Mouse (Mus musculus) heart, postnatal 36 days (tissue): Measurements from ENCODE around the gene Nrn1l. TPM values are rescaled to one million over a fixed set of nuclear protein-coding genes. Genes with fewer than 3 reads are reported as not detected.

Experiments used
- DNase-seq, 2 experiments: peaks; one replicate each; pipeline ENCODE4 v3.0.0; 2021 to 2022
- intact Hi-C: fragments of 180-260 bp; cut with DNase I; formaldehyde crosslinking; loops from one replicate; pipeline ENCODE4 v1.15.1; 2025
- total RNA-seq, 2 experiments: library from RNA; stranded (reverse); gene quantifications; 2 replicates each; pipeline ENCODE4 v1.2.3; 2021

The Nrn1l gene
- total RNA-seq, 2 experiments from 2014 or later = 0.49 to 1.1 TPM

GRCm38 (mm10) chr8:105937496-105938305 lies 44.3 kb downstream of the Nrn1l start:
- DNase-seq = peak; percentile 63 to 68
- intact Hi-C loops = loop anchor here (5.0 kb wide), 1 partner anchor 75 kb away; the partner anchor contains the start of gene Ddx28

GRCm38 (mm10) chr8:105938306-105938669 lies 44.9 kb downstream of the Nrn1l start, which contains the start of gene Psmb10:
Psmb10 (minus strand) TSS chr8:105938444.
- peak in 1 of 2 experiments; percentile 19 for DNase-seq
- intact Hi-C loops = loop anchor here (5.0 kb wide), 1 partner anchor 74 kb away; the partner anchor contains the start of gene Ddx28

- DNase-seq = peak in 1 of 2 experiments; percentile 1
- intact Hi-C loops = no loop called here
Observed at GRCm38 (mm10) chr8:105942026-105942425, 48.7 kb downstream of the Nrn1l start.

GRCm38 (mm10) chr8:105942542-105942941 lies 49.2 kb downstream of the Nrn1l start:
- intact Hi-C loops = no loop called here
- no peak for DNase-seq

- intact Hi-C loops = no loop called here
Observed at GRCm38 (mm10) chr8:105943321-105943739, 50.0 kb downstream of the Nrn1l start, which contains the start of gene Lcat. Lcat (minus strand) TSS chr8:105943382.

More at GRCm38 (mm10) chr8:105943321-105943739, 50.0 kb downstream of the Nrn1l start, which contains the start of gene Lcat:
- peak in 1 of 2 experiments; percentile 5 for DNase-seq

Other genes with a start within 250 kb of the Nrn1l start
- gene Carmil2, start 207.3 kb upstream of the Nrn1l start, total RNA-seq = under 1 TPM; 0.27 to 0.31 TPM
- 10 to 100 TPM; 11.7 to 12.3 TPM for gene Acd, start 192.5 kb upstream of the Nrn1l start, total RNA-seq
- gene Pard6a, start 192.4 kb upstream of the Nrn1l start, total RNA-seq = 1 to 10 TPM; 7.7 to 8.5 TPM
- not detected for gene 4933405L10Rik, start 185.9 kb upstream of the Nrn1l start, total RNA-seq
- 1 to 10 TPM; 1.3 to 2.2 TPM for gene Enkd1, start 185.4 kb upstream of the Nrn1l start, total RNA-seq
- 1 to 10 TPM; 4.0 to 4.1 TPM for gene Gfod2, start 134.9 kb upstream of the Nrn1l start, total RNA-seq
- 10 to 100 TPM; 19.8 TPM for gene Ranbp10, start 66.2 kb upstream of the Nrn1l start, total RNA-seq
- not detected for gene Tsnaxip1, start 65.8 kb upstream of the Nrn1l start, total RNA-seq
- 1 to 10 TPM; 2.0 to 2.6 TPM for gene Cenpt, start 40.3 kb upstream of the Nrn1l start, total RNA-seq
- 10 to 100 TPM; 26.5 to 28.3 TPM for gene Thap11, start 38.4 kb upstream of the Nrn1l start, total RNA-seq
- gene Nutf2, start 33.0 kb upstream of the Nrn1l start, total RNA-seq = 10 to 100 TPM; 33.0 to 42.4 TPM
- gene Edc4, start 12.7 kb upstream of the Nrn1l start, total RNA-seq = 10 to 100 TPM; 24.2 to 26.3 TPM
- gene Pskh1, start 6.9 kb downstream of the Nrn1l start, total RNA-seq = 10 to 100 TPM; 15.1 to 17.2 TPM
- gene Ctrl, start 40.3 kb downstream of the Nrn1l start, total RNA-seq = under 1 TPM in 1 of 2 experiments, not detected in 1; 0.43 TPM
- gene Psmb10, start 44.9 kb downstream of the Nrn1l start, total RNA-seq = 10 to 100 TPM; 63.6 to 72.7 TPM
- gene Lcat, start 49.8 kb downstream of the Nrn1l start, total RNA-seq = 1 to 10 TPM; 1.0 to 1.1 TPM
- 10 to 100 TPM; 48.0 to 50.3 TPM for gene Slc12a4, start 72.5 kb downstream of the Nrn1l start, total RNA-seq
- not detected for gene Dpep3, start 85.9 kb downstream of the Nrn1l start, total RNA-seq
- gene Dus2, start 97.8 kb downstream of the Nrn1l start, total RNA-seq = 1 to 10 TPM; 7.4 to 7.6 TPM
- not detected for gene Dpep2nb, start 112.4 kb downstream of the Nrn1l start, total RNA-seq
- gene Ddx28, start 118.3 kb downstream of the Nrn1l start, total RNA-seq = 10 to 100 TPM; 10.5 to 11.8 TPM
- gene Nfatc3, start 165.3 kb downstream of the Nrn1l start, total RNA-seq = 10 to 100 TPM; 20.1 to 20.7 TPM
- under 1 TPM; 0.31 to 0.46 TPM for gene Esrp2, start 243.4 kb downstream of the Nrn1l start, total RNA-seq